Mouse (Mus musculus) stomach, embryonic 14.5 days (tissue): ENCODE measurements around the gene Tmem231. TPM values are rescaled to one million over a fixed set of nuclear protein-coding genes. Genes with fewer than 3 reads are reported as not detected.

Experiments used
- ATAC-seq: fragments of 200-750 bp; cut with Nextera tagmentation; 2 replicates; pipeline ENCODE4 v1.8.0; 2017; ENCODE audit warnings: low read depth, moderate TSS enrichment; ENCODE audit not compliant: insufficient number of reproducible peaks, insufficient read depth, low FRiP score
- H3K27ac ChIP-seq: fragments of 300-500 bp; sonication (generic); 2 replicates; pipeline ENCODE4 v1.5.1; 2014; ENCODE audit warnings: mild to moderate bottlenecking, low read length, moderate library complexity, mixed read lengths
- H3K27me3 ChIP-seq: fragments of 300-500 bp; sonication (generic); 2 replicates; pipeline ENCODE4 v1.6.1; 2014; ENCODE audit warnings: low read length, control low read depth, mixed read lengths; ENCODE audit not compliant: control insufficient read depth, insufficient read depth
- H3K36me3 ChIP-seq: fragments of 300-500 bp; sonication (generic); 2 replicates; pipeline ENCODE4 v1.6.1; 2014; ENCODE audit warnings: mild to moderate bottlenecking, control low read depth, low read length, moderate library complexity, mixed read lengths; ENCODE audit not compliant: control insufficient read depth, insufficient read depth
- H3K4me1 ChIP-seq: fragments of 300-500 bp; sonication (generic); 2 replicates; pipeline ENCODE4 v1.6.1; 2014; ENCODE audit warnings: low read length, control low read depth, mixed read lengths; ENCODE audit not compliant: control insufficient read depth, insufficient read depth
- H3K4me2 ChIP-seq: fragments of 300-500 bp; sonication (generic); replicated peaks from 2 replicates; pipeline ENCODE4 v1.6.1; 2014; ENCODE audit warnings: low read depth, low read length, control low read depth
- H3K4me3 ChIP-seq: fragments of 300-500 bp; sonication (generic); 2 replicates; pipeline ENCODE4 v1.5.1; 2014; ENCODE audit warnings: low read depth, low read length, control low read depth
- H3K9ac ChIP-seq: fragments of 300-500 bp; sonication (generic); replicated peaks from 2 replicates; pipeline ENCODE4 v1.6.1; 2014; ENCODE audit warnings: low read depth, mild to moderate bottlenecking, control low read depth, low read length, moderate library complexity, mixed read lengths
- H3K9me3 ChIP-seq: fragments of 300-500 bp; sonication (generic); 2 replicates; pipeline ENCODE4 v1.6.1; 2016; ENCODE audit warnings: low read depth, low read length, control low read depth; ENCODE audit not compliant: control insufficient read depth
- WGBS: fragments of 180-500 bp; shearing (Covaris S2); extraction: QIAGEN DNeasy Blood & Tissue Kit; methylation state at CpG from one replicate; pipeline ENCODE4 v1.1.7; 2014; 5-methylcytosine and 5-hydroxymethylcytosine counted together
- polyA plus RNA-seq: library from polyadenylated mRNA; unstranded; fragments of >200 nt; fragmentation: Nextera tagmentation; extraction: Ambion mirVana; gene quantifications from 2 replicates; pipeline ENCODE4 v1.2.1, GENCODE M21; 2014

Gene Tmem231
- polyA plus RNA-seq, 1 experiment from 2014 or later = 16.6 TPM

DNA sequence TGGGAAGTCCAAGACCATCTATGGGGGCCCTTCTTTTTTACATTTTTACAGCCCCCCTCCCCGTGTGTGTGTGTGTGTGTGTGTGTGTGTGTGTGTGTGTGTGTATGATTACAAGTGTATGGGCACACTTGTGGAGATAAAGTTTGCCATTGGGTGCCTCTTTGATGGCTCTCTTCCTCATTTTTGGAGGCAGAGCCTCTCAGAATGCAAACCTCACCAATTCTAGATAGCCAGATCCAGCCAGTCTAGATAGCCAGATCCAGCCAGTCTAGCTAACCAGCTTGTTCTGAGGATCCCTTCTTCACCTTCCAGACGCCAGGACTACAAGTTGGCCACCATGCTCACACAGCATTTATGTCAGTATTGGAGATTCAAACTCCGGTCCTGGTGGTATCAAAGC, 62.4 kb downstream of the Tmem231 start:
- Histone ChIP-seq H3K36me3 (no peaks in the 10 kb centered on the region; the same call in 1 of the 2 replicates), H3K4me3 (no peak overlapping the region), H3K9ac (no peak overlapping the region), H3K27ac (no peak overlapping the region), H3K4me2 (no peak overlapping the region), H3K4me1 (no peaks in the 10 kb centered on the region), H3K9me3 (no peaks in the 10 kb centered on the region), H3K27me3 (no peaks in the 10 kb centered on the region)
- WGBS = 89% methylated on average over 3 of the region's 3 CpGs
- no peak for ATAC-seq

DNA sequence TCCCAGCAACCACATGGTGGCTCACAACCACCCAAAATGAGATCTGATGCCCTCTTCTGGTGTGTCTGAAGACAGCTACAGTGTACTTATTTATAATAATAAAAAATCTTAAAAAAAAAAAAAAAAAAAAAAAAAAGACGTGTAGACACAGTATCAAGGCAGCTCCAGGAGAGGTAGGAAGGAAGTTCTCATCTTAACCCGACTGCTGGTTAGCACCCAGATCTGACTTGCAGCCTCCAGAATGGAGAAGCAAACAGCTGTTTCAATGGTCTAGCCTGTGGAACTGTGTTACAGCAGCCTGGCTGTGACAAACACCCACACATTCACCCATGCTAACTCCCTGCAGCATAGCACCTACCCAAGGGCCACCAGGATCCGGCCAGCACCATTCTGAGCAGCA, 63.3 kb downstream of the Tmem231 start:
- ATAC-seq = no peak
- 87% methylated on average over 3 of the region's 3 CpGs for WGBS

DNA sequence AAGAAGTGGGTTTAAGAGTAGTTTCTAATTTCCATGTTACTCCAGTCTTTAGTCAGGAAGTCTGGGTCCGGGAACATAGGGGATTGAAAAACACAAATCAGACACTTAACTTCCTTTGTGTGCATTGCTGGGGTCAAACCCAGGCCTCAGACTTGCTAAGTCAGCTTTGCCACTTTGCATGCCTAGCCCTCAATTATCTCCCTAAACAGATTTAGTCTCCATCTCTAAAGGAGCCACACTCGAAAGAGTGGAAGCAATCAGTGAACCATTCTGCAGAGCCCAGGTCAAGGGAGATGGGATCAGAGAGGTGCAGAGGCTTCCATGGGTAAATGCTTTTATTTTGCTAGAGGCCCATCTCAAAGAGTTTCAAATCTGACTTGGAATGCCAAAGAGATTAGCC, 65.0 kb downstream of the Tmem231 start:
- no peak for ATAC-seq
- Histone ChIP-seq H3K4me3 (no peak overlapping the region), H3K27me3 (no peaks in the 10 kb centered on the region), H3K27ac (no peak overlapping the region), H3K9me3 (no peaks in the 10 kb centered on the region), H3K4me2 (no peak overlapping the region), H3K9ac (no peak overlapping the region), H3K36me3 (peaks cover 6% of the 10 kb centered on the region; the same call in 1 of the 2 replicates), H3K4me1 (no peaks in the 10 kb centered on the region)
- 54% methylated on average over 2 of the region's 2 CpGs for WGBS

More for the DNA sequence above, 63.3 kb downstream of the Tmem231 start:
- H3K4me2 ChIP-seq = no peak overlapping the region
- peaks cover 6% of the 10 kb centered on the region; the same call in 1 of the 2 replicates for H3K36me3 ChIP-seq
- H3K9ac ChIP-seq = no peak overlapping the region
- H3K4me1 ChIP-seq = no peaks in the 10 kb centered on the region
- no peaks in the 10 kb centered on the region for H3K9me3 ChIP-seq
- H3K27me3 ChIP-seq = no peaks in the 10 kb centered on the region
- no peak overlapping the region for H3K4me3 ChIP-seq
- H3K27ac ChIP-seq = no peak overlapping the region

DNA sequence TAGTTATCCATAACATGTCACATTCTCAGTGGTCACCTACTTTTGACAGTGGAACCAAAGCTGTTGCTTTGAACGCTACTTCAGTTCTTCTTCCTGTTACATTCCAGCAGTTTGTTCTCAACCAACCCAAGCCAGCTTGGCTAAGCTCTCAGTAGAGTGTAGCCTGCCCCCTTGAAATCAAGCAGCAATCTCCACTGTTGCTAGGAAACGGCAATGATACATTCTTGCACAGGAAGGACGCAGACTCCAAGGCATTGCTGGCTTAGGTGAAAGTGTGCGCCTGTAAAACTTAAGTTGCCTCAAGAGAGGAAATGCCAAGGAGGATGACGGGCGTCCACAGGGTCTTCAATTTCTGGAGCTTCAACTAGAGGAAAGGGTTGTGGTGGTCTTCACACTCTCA, 67.8 kb downstream of the Tmem231 start:
- no peak overlapping the region for H3K9ac ChIP-seq
- no peaks in the 10 kb centered on the region for H3K4me1 ChIP-seq
- WGBS = 88% methylated on average over 6 of the region's 6 CpGs
- no peak for ATAC-seq
- H3K4me2 ChIP-seq = no peak overlapping the region
- H3K27ac ChIP-seq = no peak overlapping the region
- peaks cover 6% of the 10 kb centered on the region; the same call in 1 of the 2 replicates for H3K36me3 ChIP-seq
- no peaks in the 10 kb centered on the region for H3K27me3 ChIP-seq
- no peak overlapping the region for H3K4me3 ChIP-seq
- no peaks in the 10 kb centered on the region for H3K9me3 ChIP-seq

DNA sequence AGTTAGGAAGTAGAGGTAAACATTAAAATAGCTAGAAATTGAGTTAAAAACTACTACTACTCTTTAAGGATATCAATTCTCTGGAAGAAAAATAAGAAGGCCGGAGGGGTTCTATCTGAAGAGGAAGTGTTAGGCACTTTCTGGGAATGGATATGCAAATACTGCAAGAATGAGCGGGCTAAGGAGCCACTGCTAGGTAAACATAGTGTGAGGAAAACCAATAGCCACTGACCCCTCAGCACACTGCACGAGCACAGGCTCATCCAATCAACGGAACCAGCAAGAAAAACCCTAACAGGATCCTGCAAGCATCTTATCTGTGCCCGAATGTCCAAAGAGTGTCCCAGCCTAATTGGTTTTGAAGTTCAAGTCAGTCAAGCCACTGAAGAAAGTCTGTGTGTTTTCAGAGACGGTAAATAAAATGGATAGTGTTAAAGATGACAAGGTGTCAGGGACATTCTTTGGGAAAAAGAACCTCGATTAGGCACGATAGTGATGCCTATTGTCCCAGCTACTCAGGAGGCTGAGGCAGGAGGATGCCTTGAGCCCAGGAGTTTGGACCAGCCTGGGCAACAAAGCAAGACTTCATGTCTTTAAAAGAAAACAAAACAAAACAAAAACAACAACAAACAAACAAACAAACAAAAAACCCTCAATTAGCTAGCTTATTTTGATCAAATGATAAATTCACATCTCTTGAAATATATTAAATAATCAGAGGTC, 68.4 kb downstream of the Tmem231 start:
- Histone ChIP-seq H3K36me3 (peaks cover 6% of the 10 kb centered on the region; the same call in 1 of the 2 replicates), H3K27me3 (no peaks in the 10 kb centered on the region), H3K4me2 (no peak overlapping the region), H3K27ac (no peak overlapping the region), H3K9ac (no peak overlapping the region), H3K4me1 (no peaks in the 10 kb centered on the region), H3K9me3 (no peaks in the 10 kb centered on the region), H3K4me3 (no peak overlapping the region)
- 81% methylated on average over 8 of the region's 8 CpGs for WGBS
- no peak for ATAC-seq

DNA sequence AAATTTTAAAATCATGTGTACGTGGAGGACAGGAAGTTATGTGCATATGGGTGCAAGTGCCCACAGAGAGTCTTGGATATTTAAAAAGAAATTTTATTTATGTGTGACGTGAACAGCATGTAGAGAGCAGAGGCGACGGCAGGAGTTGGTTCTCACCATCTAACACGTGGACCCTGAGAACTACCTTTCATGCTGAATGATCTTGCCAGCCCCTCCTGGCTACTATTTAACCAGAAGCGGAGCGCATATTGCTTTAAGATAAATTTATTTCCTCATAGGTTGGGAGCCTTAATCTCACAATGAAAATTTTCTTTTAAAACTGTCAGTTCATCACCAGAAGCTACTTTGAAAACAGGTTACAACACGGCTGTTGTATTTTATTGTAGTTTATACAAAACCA, 69.0 kb downstream of the Tmem231 start:
- no peak for ATAC-seq

DNA sequence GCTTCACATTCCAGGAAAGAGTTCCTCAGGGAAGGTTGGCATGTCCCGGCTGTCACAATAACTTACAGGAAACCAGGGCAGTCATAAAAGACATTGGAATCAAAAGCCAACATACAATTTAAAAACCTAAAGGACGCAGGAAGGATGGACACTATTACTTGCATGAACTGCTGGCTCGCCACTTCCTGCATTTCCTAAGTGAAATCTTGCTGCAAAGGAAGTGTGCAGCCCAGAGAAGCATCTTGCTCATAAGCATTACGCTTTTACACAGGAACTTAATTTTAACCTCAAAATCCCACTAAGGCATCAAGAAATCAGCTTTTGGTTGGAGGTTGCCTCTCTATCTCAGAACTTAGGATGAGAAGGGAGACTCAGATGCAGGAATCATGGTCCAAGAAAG, 70.4 kb downstream of the Tmem231 start:
- 81% methylated on average over 4 of the region's 4 CpGs for WGBS
- no peak for ATAC-seq
- peaks cover 6% of the 10 kb centered on the region; the same call in 1 of the 2 replicates for H3K36me3 ChIP-seq
- H3K27me3 ChIP-seq = no peaks in the 10 kb centered on the region
- no peak overlapping the region for H3K4me2 ChIP-seq
- no peaks in the 10 kb centered on the region for H3K9me3 ChIP-seq
- no peaks in the 10 kb centered on the region for H3K4me1 ChIP-seq
- no peak overlapping the region for H3K4me3 ChIP-seq
- H3K9ac ChIP-seq = no peak overlapping the region
- H3K27ac ChIP-seq = no peak overlapping the region

More for the DNA sequence above, 69.0 kb downstream of the Tmem231 start:
- no peak overlapping the region for H3K27ac ChIP-seq
- no peak overlapping the region for H3K9ac ChIP-seq
- H3K27me3 ChIP-seq = no peaks in the 10 kb centered on the region
- H3K4me3 ChIP-seq = no peak overlapping the region
- H3K9me3 ChIP-seq = no peaks in the 10 kb centered on the region
- WGBS = 87% methylated on average over 8 of the region's 8 CpGs
- H3K36me3 ChIP-seq = peaks cover 6% of the 10 kb centered on the region; the same call in 1 of the 2 replicates
- H3K4me1 ChIP-seq = no peaks in the 10 kb centered on the region
- no peak overlapping the region for H3K4me2 ChIP-seq
